Mouse (Mus musculus): ENCODE measurements at regions not wholly inside any gene's neighbourhood (a gene's known extent, or its start where the extent isn't known, plus 50 kb on each side); places are given as distances from the start of the nearest gene placed in this dataset.
A peak's percentile ranks its signal among the peaks of the same experiment; 100 is the strongest.

- no peak overlapping the region for H3K9ac ChIP-seq (ENCODE audit: low read length)
- WGBS, result 67% methylated on average over 3 of the region's 3 CpGs
Observed at GRCm38 (mm10) chr9:116511450-116511849, 336.3 kb upstream of the Tgfbr2 start.

GRCm38 (mm10) chr9:116507756-116508155, 332.6 kb upstream of the Tgfbr2 start:
- Histone ChIP-seq H3K27ac (ENCODE audit: low read depth) (no peak overlapping the region), H3K9me3 (ENCODE audit: control insufficient read depth, low read length) (no peaks in the 10 kb centered on the region), H3K4me2 (ENCODE audit: low read length) (no peak overlapping the region), H3K27me3 (replicated peaks; ENCODE audit: control insufficient read depth, insufficient read depth, low read length) (no peaks in the 10 kb centered on the region), H3K9ac (ENCODE audit: low read length) (no peak overlapping the region), H3K36me3 (ENCODE audit: control insufficient read depth, insufficient read depth, low read length) (no peaks in the 10 kb centered on the region), H3K4me1 (replicated peaks; ENCODE audit: control insufficient read depth, insufficient read depth, low read length) (no peaks in the 10 kb centered on the region), H3K4me3 (ENCODE audit: low read depth, low read length) (no peak overlapping the region)
- DNase-seq (ENCODE audit: low spot score) (no peak), ATAC-seq (replicated peaks; ENCODE audit: low FRiP score, low TSS enrichment, low read depth) (no peak)
- 84% methylated on average over 5 of the region's 5 CpGs for WGBS

More at GRCm38 (mm10) chr9:116511450-116511849, 336.3 kb upstream of the Tgfbr2 start:
- H3K36me3 ChIP-seq (ENCODE audit: control insufficient read depth, insufficient read depth, low read length), result no peaks in the 10 kb centered on the region
- no peaks in the 10 kb centered on the region for H3K9me3 ChIP-seq (ENCODE audit: control insufficient read depth, low read length)
- H3K27me3 ChIP-seq (replicated peaks; ENCODE audit: control insufficient read depth, insufficient read depth, low read length), result no peaks in the 10 kb centered on the region
- no peak overlapping the region for H3K27ac ChIP-seq (ENCODE audit: low read depth)
- H3K4me3 ChIP-seq (ENCODE audit: low read depth, low read length), result no peak overlapping the region
- no peak overlapping the region for H3K4me2 ChIP-seq (ENCODE audit: low read length)
- DNase-seq (ENCODE audit: low spot score), result no peak
- H3K4me1 ChIP-seq (replicated peaks; ENCODE audit: control insufficient read depth, insufficient read depth, low read length), result no peaks in the 10 kb centered on the region
- no peak for ATAC-seq (replicated peaks; ENCODE audit: low FRiP score, low TSS enrichment, low read depth)

DNA sequence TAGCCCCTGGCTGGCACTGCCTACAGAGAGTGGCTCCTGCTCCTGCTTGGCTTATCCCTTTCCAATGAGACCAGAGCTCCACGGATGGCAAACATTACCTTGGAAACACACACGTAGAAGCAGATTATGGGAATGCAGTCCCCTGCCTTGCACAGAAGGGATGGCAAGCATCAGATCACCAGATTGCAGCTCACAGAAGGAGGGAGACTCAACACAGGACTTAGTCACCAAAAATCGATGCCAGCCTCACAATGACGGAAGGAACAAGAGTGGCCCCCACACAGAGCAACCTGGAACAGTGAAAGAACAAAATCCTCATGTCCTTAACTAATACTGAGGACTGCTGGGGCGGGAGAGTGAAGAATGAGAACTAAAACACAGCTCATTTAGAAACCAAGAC, 327.7 kb upstream of the Tgfbr2 start:
- no peak for ATAC-seq (replicated peaks; ENCODE audit: low FRiP score, low TSS enrichment, low read depth)
- Histone ChIP-seq H3K9me3 (ENCODE audit: control insufficient read depth, low read length) (no peaks in the 10 kb centered on the region), H3K4me1 (replicated peaks; ENCODE audit: control insufficient read depth, insufficient read depth, low read length) (no peaks in the 10 kb centered on the region), H3K9ac (ENCODE audit: low read length) (no peak overlapping the region), H3K27me3 (replicated peaks; ENCODE audit: control insufficient read depth, insufficient read depth, low read length) (no peaks in the 10 kb centered on the region), H3K27ac (ENCODE audit: low read depth) (no peak overlapping the region), H3K36me3 (ENCODE audit: control insufficient read depth, insufficient read depth, low read length) (no peaks in the 10 kb centered on the region), H3K4me3 (ENCODE audit: low read depth, low read length) (no peak overlapping the region), H3K4me2 (ENCODE audit: low read length) (no peak overlapping the region)
- DNase-seq (ENCODE audit: low spot score), result no peak
- WGBS, result 65% methylated on average over 5 of the region's 5 CpGs

- 80% methylated on average over 3 of the region's 3 CpGs for WGBS
- no peak for ATAC-seq (replicated peaks; ENCODE audit: low FRiP score, low TSS enrichment, low read depth)
- no peak overlapping the region for H3K9ac ChIP-seq (ENCODE audit: low read length)
- no peak for DNase-seq (ENCODE audit: low spot score)
- no peaks in the 10 kb centered on the region for H3K4me1 ChIP-seq (replicated peaks; ENCODE audit: control insufficient read depth, insufficient read depth, low read length)
- H3K9me3 ChIP-seq (ENCODE audit: control insufficient read depth, low read length), result no peaks in the 10 kb centered on the region
- H3K4me2 ChIP-seq (ENCODE audit: low read length), result no peak overlapping the region
- H3K27ac ChIP-seq (ENCODE audit: low read depth), result no peak overlapping the region
- no peaks in the 10 kb centered on the region for H3K36me3 ChIP-seq (ENCODE audit: control insufficient read depth, insufficient read depth, low read length)
- no peaks in the 10 kb centered on the region for H3K27me3 ChIP-seq (replicated peaks; ENCODE audit: control insufficient read depth, insufficient read depth, low read length)
- H3K4me3 ChIP-seq (ENCODE audit: low read depth, low read length), result no peak overlapping the region
Observed at GRCm38 (mm10) chr9:116500951-116501350, 325.8 kb upstream of the Tgfbr2 start.

DNA sequence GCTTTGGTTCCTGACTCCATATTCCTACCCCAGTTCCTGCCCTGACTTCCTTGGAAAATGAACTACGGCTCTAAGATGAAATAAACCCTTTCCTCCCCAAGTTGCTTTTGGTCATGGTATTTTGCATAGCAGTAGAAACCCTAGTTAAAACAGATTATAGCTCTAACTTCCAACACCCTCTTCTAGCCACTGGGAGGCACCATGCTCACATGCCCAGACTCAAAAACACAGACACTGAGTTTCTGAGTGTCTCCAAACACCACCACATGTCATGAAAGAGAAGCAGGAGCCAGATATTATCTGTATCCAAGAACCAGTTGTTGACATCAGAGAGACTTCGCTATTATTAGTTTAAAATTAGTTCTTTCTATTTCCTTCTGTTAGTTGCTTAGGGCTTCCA, 316.1 kb upstream of the Tgfbr2 start:
- Histone ChIP-seq H3K9me3 (ENCODE audit: control insufficient read depth, low read length) (peaks cover 4% of the 10 kb centered on the region; the same call in 1 of the 2 replicates), H3K4me1 (replicated peaks; ENCODE audit: control insufficient read depth, insufficient read depth, low read length) (no peaks in the 10 kb centered on the region), H3K4me3 (ENCODE audit: low read depth, low read length) (no peak overlapping the region), H3K9ac (ENCODE audit: low read length) (no peak overlapping the region), H3K36me3 (ENCODE audit: control insufficient read depth, insufficient read depth, low read length) (no peaks in the 10 kb centered on the region), H3K27me3 (replicated peaks; ENCODE audit: control insufficient read depth, insufficient read depth, low read length) (no peaks in the 10 kb centered on the region), H3K27ac (ENCODE audit: low read depth) (no peak overlapping the region), H3K4me2 (ENCODE audit: low read length) (no peak overlapping the region)
- DNase-seq (ENCODE audit: low spot score) (no peak), ATAC-seq (replicated peaks; ENCODE audit: low FRiP score, low TSS enrichment, low read depth) (no peak)
- 89% methylated on average over 2 of the region's 2 CpGs for WGBS

- 66% methylated on average over 4 of the region's 4 CpGs for WGBS
- Histone ChIP-seq H3K4me3 (ENCODE audit: low read depth, low read length) (no peak overlapping the region), H3K27ac (ENCODE audit: low read depth) (no peak overlapping the region), H3K4me2 (ENCODE audit: low read length) (no peak overlapping the region), H3K36me3 (ENCODE audit: control insufficient read depth, insufficient read depth, low read length) (no peaks in the 10 kb centered on the region), H3K9me3 (ENCODE audit: control insufficient read depth, low read length) (peaks cover 4% of the 10 kb centered on the region; the same call in 1 of the 2 replicates), H3K27me3 (replicated peaks; ENCODE audit: control insufficient read depth, insufficient read depth, low read length) (no peaks in the 10 kb centered on the region), H3K4me1 (replicated peaks; ENCODE audit: control insufficient read depth, insufficient read depth, low read length) (no peaks in the 10 kb centered on the region), H3K9ac (ENCODE audit: low read length) (no peak overlapping the region)
- ATAC-seq (replicated peaks; ENCODE audit: low FRiP score, low TSS enrichment, low read depth), result no peak
- DNase-seq (ENCODE audit: low spot score), result no peak
Observed at GRCm38 (mm10) chr9:116489787-116490186, 314.6 kb upstream of the Tgfbr2 start.

GRCm38 (mm10) chr9:116489273-116489672, 314.1 kb upstream of the Tgfbr2 start:
- WGBS, result 84% methylated on average over 5 of the region's 5 CpGs
- DNase-seq (ENCODE audit: low spot score) (no peak), ATAC-seq (replicated peaks; ENCODE audit: low FRiP score, low TSS enrichment, low read depth) (peak; percentile 64)
- no peaks in the 10 kb centered on the region for H3K4me1 ChIP-seq (replicated peaks; ENCODE audit: control insufficient read depth, insufficient read depth, low read length)
- no peak overlapping the region for H3K4me3 ChIP-seq (ENCODE audit: low read depth, low read length)
- no peak overlapping the region for H3K9ac ChIP-seq (ENCODE audit: low read length)
- no peak overlapping the region for H3K27ac ChIP-seq (ENCODE audit: low read depth)
- H3K4me2 ChIP-seq (ENCODE audit: low read length), result no peak overlapping the region
- H3K9me3 ChIP-seq (ENCODE audit: control insufficient read depth, low read length), result peaks cover 4% of the 10 kb centered on the region; the same call in 1 of the 2 replicates
- no peaks in the 10 kb centered on the region for H3K36me3 ChIP-seq (ENCODE audit: control insufficient read depth, insufficient read depth, low read length)
- H3K27me3 ChIP-seq (replicated peaks; ENCODE audit: control insufficient read depth, insufficient read depth, low read length), result no peaks in the 10 kb centered on the region

- 75% methylated on average over 3 of the region's 3 CpGs for WGBS
- Histone ChIP-seq H3K4me1 (replicated peaks; ENCODE audit: control insufficient read depth, insufficient read depth, low read length) (no peaks in the 10 kb centered on the region), H3K4me2 (ENCODE audit: low read length) (no peak overlapping the region), H3K36me3 (ENCODE audit: control insufficient read depth, insufficient read depth, low read length) (no peaks in the 10 kb centered on the region), H3K27ac (ENCODE audit: low read depth) (no peak overlapping the region), H3K9me3 (ENCODE audit: control insufficient read depth, low read length) (0 out of 2 replicates have a peak, but pooled peaks cover 3% of the 10 kb centered on the region), H3K4me3 (ENCODE audit: low read depth, low read length) (no peak overlapping the region), H3K9ac (ENCODE audit: low read length) (no peak overlapping the region), H3K27me3 (replicated peaks; ENCODE audit: control insufficient read depth, insufficient read depth, low read length) (no peaks in the 10 kb centered on the region)
- no peak for DNase-seq (ENCODE audit: low spot score)
- ATAC-seq (replicated peaks; ENCODE audit: low FRiP score, low TSS enrichment, low read depth), result no peak
Observed at GRCm38 (mm10) chr9:116477309-116477708, 302.1 kb upstream of the Tgfbr2 start.

- Histone ChIP-seq H3K4me2 (ENCODE audit: low read length) (no peak overlapping the region), H3K4me3 (ENCODE audit: low read depth, low read length) (no peak overlapping the region), H3K36me3 (ENCODE audit: control insufficient read depth, insufficient read depth, low read length) (no peaks in the 10 kb centered on the region), H3K27ac (ENCODE audit: low read depth) (no peak overlapping the region), H3K4me1 (replicated peaks; ENCODE audit: control insufficient read depth, insufficient read depth, low read length) (no peaks in the 10 kb centered on the region), H3K27me3 (replicated peaks; ENCODE audit: control insufficient read depth, insufficient read depth, low read length) (no peaks in the 10 kb centered on the region), H3K9me3 (ENCODE audit: control insufficient read depth, low read length) (0 out of 2 replicates have a peak, but pooled peaks cover 3% of the 10 kb centered on the region), H3K9ac (ENCODE audit: low read length) (no peak overlapping the region)
- 82% methylated on average over 12 of the region's 12 CpGs for WGBS
- DNase-seq (ENCODE audit: low spot score), result no peak
- no peak for ATAC-seq (replicated peaks; ENCODE audit: low FRiP score, low TSS enrichment, low read depth)
Observed at GRCm38 (mm10) chr9:116475206-116475955, 300.2 kb upstream of the Tgfbr2 start.
